Mouse (Mus musculus) liver, postnatal 0 days (tissue): ENCODE results near the gene Gpr84.

Source experiments
- CTCF ChIP-seq: sonication (generic); IDR thresholded peaks from 2 replicates; pipeline ENCODE4 v1.5.1; 2016; ENCODE audit warnings: antibody characterized with exemption, low read depth
- EP300 ChIP-seq: IDR thresholded peaks from 2 replicates; pipeline ENCODE4 v1.6.1; 2016; ENCODE audit warnings: antibody characterized with exemption, low read depth, mild to moderate bottlenecking

GRCm38 (mm10) chr15:103318201-103318816 is 7.9 kb upstream of the Gpr84 start:
- TF ChIP-seq CTCF = no peak
- no peak for TF ChIP-seq EP300
